Mouse (Mus musculus): ENCODE data around the gene Taf1c. TPM values are rescaled to one million over a fixed set of nuclear protein-coding genes. Genes with fewer than 3 reads are reported as not detected.
A peak's percentile ranks its signal among the peaks of the same experiment; 100 is the strongest.

The Taf1c gene
- polyA plus RNA-seq, 1 experiment from 2014 or later = 16.7 TPM

DNA sequence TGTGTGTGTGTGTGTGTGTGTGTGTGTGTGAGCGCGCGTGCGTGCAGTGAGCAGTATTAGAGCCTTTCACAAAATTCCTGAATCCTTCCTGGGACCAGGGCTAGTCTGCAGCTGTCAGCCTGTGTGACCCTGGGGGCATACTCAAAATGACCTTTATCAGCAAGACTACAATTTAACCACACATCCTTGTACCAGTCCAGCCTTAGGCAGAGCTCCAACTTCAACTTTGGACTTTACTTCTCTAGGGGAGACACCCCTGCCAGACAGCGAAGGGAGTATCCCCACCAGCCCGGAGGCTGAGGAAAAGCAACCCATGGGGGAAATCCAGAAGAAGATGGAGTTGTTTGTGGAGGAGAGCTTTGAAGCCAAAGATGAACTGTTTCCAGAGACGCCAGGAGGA is 13.6 kb downstream of the Taf1c start:
- Histone ChIP-seq H3K9me3 (no peaks in the 10 kb centered on the region), H3K27ac (replicated peaks) (no peak overlapping the region), H3K4me3 (no peak overlapping the region), H3K9ac (replicated peaks) (no peak overlapping the region), H3K27me3 (no peaks in the 10 kb centered on the region), H3K4me1 (peaks cover 8% of the 10 kb centered on the region; the same call in 1 of the 2 replicates), H3K36me3 (peaks cover 4% of the 10 kb centered on the region; the same call in 1 of the 2 replicates), H3K4me2 (replicated peaks) (no peak overlapping the region)
- no peak for ATAC-seq (ENCODE audit: low FRiP score, low read depth)
- 86% methylated on average over 7 of the region's 7 CpGs for WGBS

DNA sequence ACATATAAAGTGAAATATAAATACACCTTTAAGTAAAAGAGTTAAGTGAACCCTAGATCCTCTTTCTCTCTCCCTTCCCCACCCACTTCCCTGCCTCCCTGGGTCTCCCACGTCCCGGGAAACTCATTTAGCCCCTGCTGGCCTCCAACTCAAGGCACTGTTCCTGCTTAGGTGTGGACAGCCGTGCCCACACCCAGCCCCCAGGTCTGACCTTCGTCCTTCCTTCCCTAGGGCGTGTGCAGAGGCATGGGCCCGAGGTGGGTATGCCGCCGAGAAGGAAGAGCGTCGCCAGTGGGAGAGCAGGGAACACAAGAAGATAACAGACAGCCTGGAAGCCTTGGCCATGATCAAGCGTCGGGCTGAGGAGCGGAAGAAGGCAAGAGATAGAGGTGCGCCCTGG is 14.7 kb downstream of the Taf1c start:
- no peak overlapping the region for H3K4me3 ChIP-seq
- 79% methylated on average over 14 of the region's 14 CpGs for WGBS

DNA sequence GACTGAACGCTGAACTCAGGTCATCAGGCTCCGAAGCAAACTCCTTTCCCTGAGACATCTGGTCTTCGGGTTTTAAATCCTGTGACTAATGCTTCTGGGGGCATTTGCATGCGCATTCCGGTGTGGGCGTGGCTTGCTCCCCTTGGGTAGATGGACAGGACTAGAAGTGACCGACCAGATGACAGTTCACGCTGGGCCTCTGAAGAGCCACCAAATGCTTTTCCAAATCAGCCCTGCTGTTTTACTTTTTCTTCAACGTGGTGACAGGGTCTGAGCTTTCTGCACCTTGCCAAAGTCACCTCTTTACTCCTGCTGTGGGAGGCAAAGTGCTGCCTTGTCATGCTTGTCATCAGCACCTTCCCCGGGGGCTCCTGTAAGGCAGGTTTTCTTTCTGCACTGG is 16.2 kb downstream of the Taf1c start:
- Histone ChIP-seq H3K9ac (replicated peaks) (no peak overlapping the region), H3K4me3 (no peak overlapping the region), H3K27ac (replicated peaks) (0 out of 2 replicates have a peak overlapping the region, but pooled peaks have one; percentile 20), H3K4me1 (peaks cover 9% of the 10 kb centered on the region), H3K9me3 (no peaks in the 10 kb centered on the region), H3K36me3 (no peaks in the 10 kb centered on the region), H3K4me2 (replicated peaks) (no peak overlapping the region), H3K27me3 (0 out of 2 replicates have a peak, but pooled peaks cover 5% of the 10 kb centered on the region)
- 23% methylated on average over 10 of the region's 10 CpGs for WGBS
- no peak; the same call in 1 of the 2 replicates for ATAC-seq (ENCODE audit: low FRiP score, low read depth)

More for the DNA sequence above, 14.7 kb downstream of the Taf1c start:
- no peak overlapping the region for H3K4me2 ChIP-seq (replicated peaks)
- H3K27me3 ChIP-seq = 0 out of 2 replicates have a peak, but pooled peaks cover 5% of the 10 kb centered on the region
- H3K27ac ChIP-seq (replicated peaks) = no peak overlapping the region
- no peak overlapping the region for H3K9ac ChIP-seq (replicated peaks)
- H3K36me3 ChIP-seq = no peaks in the 10 kb centered on the region
- ATAC-seq (ENCODE audit: low FRiP score, low read depth) = no peak
- peaks cover 13% of the 10 kb centered on the region for H3K4me1 ChIP-seq
- no peaks in the 10 kb centered on the region for H3K9me3 ChIP-seq

DNA sequence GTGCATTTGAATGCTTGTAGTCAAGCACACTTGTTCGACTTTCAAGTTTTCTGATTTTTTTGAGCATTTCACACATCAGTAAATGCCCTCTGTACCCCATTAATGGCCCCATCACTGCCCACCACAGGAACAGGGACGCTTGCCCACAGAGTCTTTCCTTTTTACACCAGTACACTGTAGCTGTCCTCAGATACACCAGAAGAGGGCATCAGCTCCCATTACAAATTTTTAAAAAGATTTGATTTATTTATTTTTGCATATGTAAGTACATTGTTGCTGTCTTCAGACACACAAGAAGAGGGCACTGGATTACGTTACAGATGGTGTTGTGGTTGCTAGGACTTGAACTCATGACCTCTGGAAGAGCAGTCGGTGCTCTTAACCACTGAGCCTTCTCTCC is 16.7 kb downstream of the Taf1c start:
- Histone ChIP-seq H3K4me1 (peaks cover 9% of the 10 kb centered on the region), H3K36me3 (no peaks in the 10 kb centered on the region), H3K4me3 (no peak overlapping the region), H3K9ac (replicated peaks) (no peak overlapping the region), H3K27ac (replicated peaks) (no peak overlapping the region), H3K4me2 (replicated peaks) (no peak overlapping the region), H3K9me3 (no peaks in the 10 kb centered on the region), H3K27me3 (0 out of 2 replicates have a peak, but pooled peaks cover 5% of the 10 kb centered on the region)
- no peak for ATAC-seq (ENCODE audit: low FRiP score, low read depth)
- WGBS = 69% methylated on average over 4 of the region's 4 CpGs

DNA sequence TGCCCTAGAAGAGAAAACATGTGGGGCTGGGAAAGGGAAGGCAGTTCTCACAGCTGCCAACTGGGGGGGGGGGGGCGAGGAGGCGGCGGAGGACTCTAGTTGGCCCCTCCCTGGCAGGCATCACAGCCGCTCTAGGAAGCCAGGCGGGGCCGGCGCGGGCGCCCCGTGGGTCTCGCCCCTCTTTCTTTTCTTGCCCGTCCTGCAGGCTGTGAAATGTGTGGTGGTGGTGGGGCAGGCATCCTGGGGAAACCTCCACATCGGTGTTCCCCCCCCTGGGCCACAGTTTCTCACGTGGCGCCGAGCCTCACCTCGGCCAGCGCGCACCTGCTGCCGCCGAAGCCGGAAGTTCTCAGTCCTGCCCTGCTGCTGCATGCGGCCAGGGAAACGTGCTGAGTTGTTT is 19.1 kb downstream of the Taf1c start:
- Histone ChIP-seq H3K36me3 (no peaks in the 10 kb centered on the region), H3K4me2 (replicated peaks) (peak overlapping the region; percentile 52), H3K9ac (replicated peaks) (peak overlapping the region; percentile 29; the same call in 1 of the 2 replicates), H3K4me1 (peaks cover 9% of the 10 kb centered on the region), H3K27ac (replicated peaks) (no peak overlapping the region), H3K27me3 (peaks cover 8% of the 10 kb centered on the region; the same call in 1 of the 2 replicates), H3K9me3 (no peaks in the 10 kb centered on the region), H3K4me3 (peak overlapping the region; percentile 28)
- WGBS = 24% methylated on average over 24 of the region's 24 CpGs
- no peak for ATAC-seq (ENCODE audit: low FRiP score, low read depth)

DNA sequence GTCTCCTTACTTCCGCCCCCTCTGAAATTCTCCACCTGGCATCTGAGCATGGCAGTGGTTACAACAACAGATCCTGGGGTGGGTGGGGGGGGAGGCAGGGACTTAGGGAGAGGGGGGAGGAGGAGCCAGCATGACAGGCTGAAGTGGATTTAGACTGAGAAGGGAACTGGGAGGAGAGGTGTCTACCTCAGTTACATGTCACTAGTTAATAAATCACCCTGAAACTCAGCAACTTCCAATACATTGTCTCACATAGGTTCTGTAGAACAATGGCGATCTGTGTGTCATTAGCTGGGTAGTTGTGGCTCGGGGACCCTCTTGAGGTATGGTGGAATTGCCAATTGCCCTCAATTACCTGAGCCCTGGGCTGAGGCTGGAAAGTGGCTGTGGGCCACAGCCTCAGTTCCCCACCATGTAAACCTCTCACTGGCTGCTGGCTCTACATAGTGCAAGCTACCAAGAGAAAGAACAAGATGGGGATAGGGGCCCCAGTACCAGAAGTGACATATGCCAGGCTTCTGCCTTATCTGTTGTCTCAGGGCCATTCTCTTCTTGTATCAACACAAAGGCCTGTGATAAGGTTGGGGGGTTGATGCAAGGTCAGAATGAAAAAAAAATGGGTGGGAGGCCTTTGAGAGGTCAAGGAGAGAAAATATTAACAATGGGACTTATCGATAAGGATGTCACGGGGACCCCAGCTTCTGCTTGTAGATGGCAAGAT is 24.4 kb downstream of the Taf1c start:
- Histone ChIP-seq H3K27me3 (peaks cover 38% of the 10 kb centered on the region), H3K36me3 (no peaks in the 10 kb centered on the region), H3K9me3 (no peaks in the 10 kb centered on the region), H3K9ac (replicated peaks) (no peak overlapping the region), H3K4me3 (no peak overlapping the region), H3K4me2 (replicated peaks) (no peak overlapping the region), H3K4me1 (peaks cover under 1% of the 10 kb centered on the region; the same call in 1 of the 2 replicates), H3K27ac (replicated peaks) (no peak overlapping the region)
- ATAC-seq (ENCODE audit: low FRiP score, low read depth) = no peak
- WGBS = 84% methylated on average over 5 of the region's 5 CpGs

DNA sequence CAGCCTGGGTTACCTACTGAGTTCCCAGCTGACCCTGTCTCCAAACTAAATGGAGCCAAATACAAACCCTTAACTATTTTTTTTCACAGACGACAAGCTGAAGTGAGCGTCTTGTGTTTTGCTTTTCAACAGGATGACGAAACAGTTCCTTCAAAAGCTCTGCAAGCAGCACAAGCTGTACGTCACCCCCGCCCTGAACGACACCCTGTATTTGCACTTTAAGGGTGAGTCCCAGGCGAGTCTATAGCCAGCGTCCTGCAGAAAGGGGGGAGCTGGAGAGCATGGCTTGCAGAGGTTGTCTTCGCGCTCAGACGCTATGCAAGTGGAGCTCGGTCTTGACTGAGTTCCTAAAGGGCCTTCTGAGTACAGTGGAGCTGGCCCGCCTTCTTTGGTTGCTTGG is 25.9 kb downstream of the Taf1c start:
- H3K4me3 ChIP-seq = no peak overlapping the region
- no peaks in the 10 kb centered on the region for H3K9me3 ChIP-seq
- no peak for ATAC-seq (ENCODE audit: low FRiP score, low read depth)
- H3K4me2 ChIP-seq (replicated peaks) = no peak overlapping the region
- no peak overlapping the region for H3K27ac ChIP-seq (replicated peaks)
- 46% methylated on average over 13 of the region's 13 CpGs for WGBS
- H3K9ac ChIP-seq (replicated peaks) = no peak overlapping the region
- H3K4me1 ChIP-seq = peaks cover 7% of the 10 kb centered on the region
- H3K27me3 ChIP-seq = peaks cover 39% of the 10 kb centered on the region
- no peaks in the 10 kb centered on the region for H3K36me3 ChIP-seq

DNA sequence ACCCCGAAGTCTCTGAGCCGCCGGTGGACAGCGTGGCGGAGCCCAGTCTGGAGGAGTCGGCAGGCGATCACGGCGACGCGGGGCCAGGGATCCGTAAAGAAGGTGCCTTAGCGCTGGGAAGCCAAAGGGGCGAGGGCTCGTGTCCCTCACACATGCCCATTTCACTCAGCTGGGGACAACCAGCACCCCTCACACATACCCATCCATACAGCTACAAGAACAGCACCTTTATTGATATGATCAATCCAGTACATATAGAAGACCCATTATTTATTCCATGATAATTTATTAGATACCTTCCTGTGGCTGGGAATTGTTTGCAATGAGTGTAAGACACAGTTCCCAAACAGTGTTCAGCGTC is 29.7 kb downstream of the Taf1c start:
- Histone ChIP-seq H3K27ac (replicated peaks) (peak overlapping the region; percentile 75), H3K9ac (replicated peaks) (peak overlapping the region; percentile 78), H3K4me3 (peak overlapping the region; percentile 86), H3K9me3 (no peaks in the 10 kb centered on the region), H3K36me3 (no peaks in the 10 kb centered on the region), H3K4me2 (replicated peaks) (peak overlapping the region; percentile 93), H3K27me3 (peaks cover 36% of the 10 kb centered on the region), H3K4me1 (peaks cover 20% of the 10 kb centered on the region)
- 2% methylated on average over 15 of the region's 16 CpGs for WGBS
- no peak; the same call in 1 of the 2 replicates for ATAC-seq (ENCODE audit: low FRiP score, low read depth)

DNA sequence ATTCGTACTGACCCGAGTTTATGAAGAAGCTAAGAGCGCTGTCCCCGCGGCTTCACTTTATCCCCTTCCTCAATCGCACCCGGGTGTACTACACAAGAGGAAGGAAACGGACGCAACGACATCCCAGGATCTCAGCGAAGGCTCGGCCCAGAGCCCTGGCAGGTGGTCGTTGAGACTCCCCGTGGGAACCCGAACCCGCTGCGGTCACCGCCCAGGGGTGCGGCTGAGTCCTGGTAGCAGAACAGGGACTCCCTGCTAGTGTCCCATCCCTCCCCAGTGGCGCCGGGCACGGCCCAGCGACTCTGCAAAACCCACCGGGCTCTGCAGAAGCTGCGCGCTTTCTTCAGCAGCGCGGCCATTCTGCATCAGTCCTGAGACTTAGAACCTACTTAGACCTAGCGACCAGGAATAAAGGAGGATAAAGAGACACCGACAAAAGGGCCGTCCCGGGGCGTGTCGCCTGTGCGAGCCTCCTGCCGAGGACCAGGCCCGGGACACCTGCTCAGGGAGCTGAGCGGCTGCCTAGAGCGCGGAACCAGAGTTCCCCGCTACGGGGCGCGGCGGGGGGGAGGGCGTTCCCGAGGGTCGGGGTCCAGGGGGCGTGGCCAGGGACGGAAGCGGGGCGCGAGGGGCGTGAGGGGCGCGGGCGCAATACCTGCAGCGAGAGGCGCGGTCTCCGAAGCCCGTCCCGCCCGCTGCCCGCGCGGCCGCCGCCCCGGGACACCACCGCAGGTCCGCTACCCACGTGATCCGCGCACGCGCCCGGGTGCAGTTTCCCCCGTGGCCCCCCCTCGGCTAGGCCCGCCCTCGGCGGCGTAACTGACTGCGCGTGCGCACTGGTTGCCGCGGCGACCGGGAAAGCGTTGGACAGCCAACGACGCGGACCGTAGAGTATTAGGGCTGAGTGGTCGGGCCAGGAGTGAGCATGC is 30.3 kb downstream of the Taf1c start, which contains the start of the genes Hsdl1 and Dnaaf1:
Gene Hsdl1, minus strand, starts transcription at position 747 of the 929 bp plus-strand sequence.
Gene Dnaaf1, plus strand, starts transcription at position 799 of the 929 bp plus-strand sequence.
- peak within 1 kb of the TSS; percentile 78 for H3K9ac ChIP-seq (replicated peaks)
- WGBS = under 1% methylated on average over 73 of the region's 97 CpGs
- peak within 1 kb of the TSS; percentile 93 for H3K4me2 ChIP-seq (replicated peaks)
- peaks cover 20% of the 10 kb centered on the region for H3K4me1 ChIP-seq
- peak within 1 kb of the TSS; percentile 75 for H3K27ac ChIP-seq (replicated peaks)
- H3K9me3 ChIP-seq = no peaks in the 10 kb centered on the region
- H3K36me3 ChIP-seq = no peaks in the 10 kb centered on the region
- H3K27me3 ChIP-seq = peaks cover 35% of the 10 kb centered on the region
- ATAC-seq (ENCODE audit: low FRiP score, low read depth) = peak; percentile 92
- peak within 1 kb of the TSS; percentile 86 for H3K4me3 ChIP-seq

DNA sequence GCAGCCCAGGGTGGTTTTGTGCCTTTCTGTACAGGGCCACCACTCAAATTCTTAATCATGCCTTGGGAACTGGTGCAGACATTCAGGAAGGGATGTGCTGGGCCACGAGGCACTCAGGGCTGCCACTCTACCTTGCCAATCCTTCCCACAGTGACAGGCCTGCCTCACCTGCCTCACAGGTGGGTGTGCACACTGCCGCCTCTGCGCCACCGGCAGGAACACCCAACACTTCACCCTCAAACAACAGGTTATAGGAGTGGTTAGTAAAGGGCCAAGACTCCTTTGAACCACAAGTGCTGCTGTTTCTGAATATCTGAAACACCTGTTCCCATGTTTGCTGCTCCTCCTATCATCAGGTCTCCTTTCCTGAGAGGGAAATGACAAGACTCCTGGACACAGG is 32.6 kb downstream of the Taf1c start:
- Histone ChIP-seq H3K9ac (replicated peaks) (no peak overlapping the region), H3K4me1 (peaks cover 20% of the 10 kb centered on the region), H3K27ac (replicated peaks) (no peak overlapping the region), H3K36me3 (peaks cover 6% of the 10 kb centered on the region), H3K4me3 (no peak overlapping the region), H3K4me2 (replicated peaks) (no peak overlapping the region), H3K9me3 (no peaks in the 10 kb centered on the region), H3K27me3 (peaks cover 18% of the 10 kb centered on the region)
- no peak for ATAC-seq (ENCODE audit: low FRiP score, low read depth)
- WGBS = 94% methylated on average over 4 of the region's 4 CpGs

DNA sequence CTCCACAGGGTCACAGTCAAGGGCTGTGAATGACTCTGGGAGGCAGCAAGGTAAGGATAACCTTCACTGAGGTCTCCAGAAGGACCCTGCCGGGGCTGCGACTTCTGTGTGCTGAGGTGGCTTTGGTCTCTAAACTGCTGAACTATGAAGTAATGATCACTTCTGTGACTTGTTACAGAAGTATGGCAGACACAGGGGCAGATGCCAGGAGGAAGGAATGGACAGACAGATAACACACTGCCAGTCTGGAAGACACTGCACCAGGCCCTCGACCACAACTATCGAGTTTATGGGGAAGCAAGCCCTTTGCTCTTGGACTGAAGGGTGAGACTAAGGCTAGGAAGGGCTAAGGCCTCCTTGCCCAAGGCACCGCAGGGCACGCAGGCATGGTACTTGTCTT is 33.9 kb downstream of the Taf1c start:
- WGBS = 95% methylated on average over 6 of the region's 6 CpGs
- peaks cover 16% of the 10 kb centered on the region for H3K36me3 ChIP-seq

DNA sequence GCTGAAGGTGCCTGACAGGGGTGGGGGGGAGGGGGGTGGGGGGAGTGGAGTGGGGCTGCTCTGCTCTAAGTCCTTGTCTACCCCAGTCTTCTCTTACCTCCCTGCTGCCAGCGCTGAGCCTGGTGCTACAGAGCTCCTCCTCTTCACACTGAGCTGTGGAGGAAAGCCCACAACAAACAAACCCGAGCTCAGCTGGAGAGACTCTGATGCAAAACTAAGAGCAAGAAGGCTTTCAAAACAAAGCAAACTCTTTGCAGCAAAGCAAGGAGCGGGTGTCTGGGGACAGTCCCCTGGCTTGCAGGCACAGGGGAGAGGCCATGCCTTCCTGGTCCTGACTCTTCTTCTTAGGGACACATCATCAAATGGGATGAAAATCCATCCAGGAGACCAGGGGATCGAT is 35.1 kb downstream of the Taf1c start:
- H3K4me3 ChIP-seq = no peak overlapping the region
- no peak overlapping the region for H3K27ac ChIP-seq (replicated peaks)
- no peak overlapping the region for H3K4me2 ChIP-seq (replicated peaks)
- no peak overlapping the region for H3K9ac ChIP-seq (replicated peaks)
- ATAC-seq (ENCODE audit: low FRiP score, low read depth) = no peak
- 35% methylated on average over 4 of the region's 4 CpGs for WGBS
- H3K36me3 ChIP-seq = peaks cover 28% of the 10 kb centered on the region
- H3K9me3 ChIP-seq = no peaks in the 10 kb centered on the region
- peaks cover 15% of the 10 kb centered on the region for H3K4me1 ChIP-seq
- H3K27me3 ChIP-seq = no peaks in the 10 kb centered on the region

More for the DNA sequence above, 33.9 kb downstream of the Taf1c start:
- H3K4me3 ChIP-seq = no peak overlapping the region
- no peak overlapping the region for H3K27ac ChIP-seq (replicated peaks)
- H3K9me3 ChIP-seq = no peaks in the 10 kb centered on the region
- ATAC-seq (ENCODE audit: low FRiP score, low read depth) = no peak
- H3K4me1 ChIP-seq = peaks cover 20% of the 10 kb centered on the region
- H3K4me2 ChIP-seq (replicated peaks) = no peak overlapping the region
- H3K9ac ChIP-seq (replicated peaks) = no peak overlapping the region
- peaks cover 6% of the 10 kb centered on the region for H3K27me3 ChIP-seq

Measured in midbrain, embryonic 12.5 days (tissue).